Mouse (Mus musculus) erythroid progenitor cell, adult 5-6 weeks (primary cell): ENCODE measurements around the gene Spg21. TPM values are rescaled to one million over a fixed set of nuclear protein-coding genes. Genes with fewer than 3 reads are reported as not detected.

Experiments used
- ATAC-seq: replicated peaks from 2 replicates; pipeline ENCODE4 v1.8.0; 2016; ENCODE audit warnings: moderate number of reproducible peaks, mild to moderate bottlenecking, moderate TSS enrichment, inconsistent platforms; ENCODE audit not compliant: poor library complexity, low FRiP score, severe bottlenecking
- total RNA-seq, 2 experiments: library from RNA; stranded (forward) in 1 of 2; stranded (reverse) in 1 of 2; fragments of 150-400 nt in 1 of 2; fragments of 186-747, 209-891 nt in 1 of 2; gene quantifications; 2 replicates each; pipeline versions ENCODE4 v1.2.3 to v1.2.4; 2015 to 2017; ENCODE audit warnings: low replicate concordance in 2 of 2

The Spg21 gene
- total RNA-seq, 2 experiments from 2014 or later, result 6.6 to 18.4 TPM

DNA sequence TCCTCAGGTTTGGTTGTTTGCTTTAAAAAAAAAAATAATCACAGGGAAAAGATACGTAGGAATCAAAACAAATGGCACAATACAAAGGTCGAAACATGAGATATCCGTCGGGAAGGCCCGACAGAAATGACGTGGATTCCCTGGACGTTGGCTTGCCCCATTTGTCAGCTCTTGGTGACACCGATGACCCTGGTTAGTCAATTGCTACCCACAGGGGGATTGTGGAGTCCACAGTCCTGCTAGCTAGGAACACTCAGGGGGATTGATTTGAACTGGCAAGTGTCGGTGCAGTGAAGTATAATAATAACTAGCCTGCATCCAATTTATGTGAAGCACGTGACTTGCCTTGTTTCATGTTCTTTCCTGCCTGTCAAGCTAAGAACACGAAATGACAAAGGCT, 6.9 kb downstream of the Spg21 start:
- no peak for ATAC-seq

DNA sequence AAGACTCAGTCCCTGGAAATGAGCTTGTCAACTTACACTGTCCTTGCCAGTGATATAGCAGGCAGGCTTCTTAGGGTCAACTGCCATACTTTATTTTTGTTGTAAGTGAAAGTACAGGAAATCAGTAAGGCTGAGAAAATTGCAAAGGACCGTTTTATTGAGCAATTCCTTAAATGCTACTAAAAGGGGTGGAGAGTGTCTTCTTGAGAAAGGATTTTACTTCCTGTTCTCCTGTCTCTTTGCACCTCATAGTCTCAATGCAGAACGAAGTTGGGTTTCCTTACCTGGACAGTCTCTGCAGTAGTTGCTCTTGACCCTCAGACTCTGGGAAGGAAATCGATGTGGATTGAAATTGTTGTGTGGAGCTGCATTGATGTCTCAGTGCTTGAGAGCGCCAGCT, 12.0 kb downstream of the Spg21 start:
- no peak for ATAC-seq

DNA sequence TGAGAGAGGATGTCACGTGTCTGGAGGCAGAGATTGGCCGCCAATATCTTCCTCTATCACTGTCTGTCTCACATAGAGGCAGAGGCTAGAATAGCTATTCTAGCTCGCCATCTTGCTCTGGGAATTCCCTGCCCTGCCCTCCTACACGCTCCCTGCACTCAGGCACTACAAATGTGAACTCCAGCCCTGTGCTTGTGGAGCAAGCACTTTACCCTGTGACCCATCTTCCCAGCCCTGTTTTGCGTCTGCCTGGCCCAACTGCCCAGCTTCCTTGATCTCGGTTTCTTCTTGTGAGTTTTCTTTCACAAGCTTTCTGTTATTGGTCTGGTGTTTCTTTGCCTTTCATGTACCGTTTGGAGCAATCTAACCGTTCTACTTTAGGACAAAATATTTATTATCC, 18.4 kb downstream of the Spg21 start:
- ATAC-seq, result no peak

DNA sequence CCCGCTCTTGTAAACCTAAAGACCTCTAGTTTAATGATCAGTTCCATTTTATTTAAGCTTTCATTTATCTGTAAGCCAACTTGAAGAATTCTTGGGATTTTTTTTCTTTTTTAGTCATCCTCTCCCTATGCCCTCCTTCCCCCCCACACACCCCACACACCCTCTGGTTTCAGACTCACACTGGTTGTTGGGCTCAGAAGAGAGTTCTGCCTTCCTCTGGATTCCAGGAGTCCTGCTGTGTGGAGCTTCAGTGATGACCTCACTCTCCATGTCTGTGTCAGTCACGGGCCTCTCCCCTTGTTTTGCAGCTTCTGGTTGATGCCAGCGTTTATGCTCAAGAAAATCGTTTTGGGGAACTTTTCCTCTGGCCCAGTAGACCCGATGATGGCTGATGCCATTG, 19.3 kb downstream of the Spg21 start:
- no peak for ATAC-seq

DNA sequence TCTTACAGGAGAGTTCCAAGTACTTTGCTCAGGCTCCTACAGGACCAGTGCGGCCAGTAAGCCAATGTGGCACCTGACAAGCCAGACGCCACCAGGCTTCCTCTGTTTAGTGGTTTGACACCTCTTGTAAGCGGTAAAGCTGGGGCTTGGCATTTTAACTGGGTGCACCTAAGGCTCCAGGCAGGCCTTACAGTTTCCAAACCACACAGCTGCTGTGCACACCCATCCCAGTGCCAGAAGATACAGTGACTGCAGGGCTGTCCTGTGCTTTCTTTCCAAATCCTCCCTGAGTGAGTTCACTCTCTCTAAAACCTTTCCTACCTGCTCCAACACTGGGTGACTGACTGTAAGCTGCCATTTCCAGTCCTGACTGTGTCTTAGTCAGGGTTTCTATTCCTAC, 30.7 kb downstream of the Spg21 start:
- ATAC-seq, result no peak

DNA sequence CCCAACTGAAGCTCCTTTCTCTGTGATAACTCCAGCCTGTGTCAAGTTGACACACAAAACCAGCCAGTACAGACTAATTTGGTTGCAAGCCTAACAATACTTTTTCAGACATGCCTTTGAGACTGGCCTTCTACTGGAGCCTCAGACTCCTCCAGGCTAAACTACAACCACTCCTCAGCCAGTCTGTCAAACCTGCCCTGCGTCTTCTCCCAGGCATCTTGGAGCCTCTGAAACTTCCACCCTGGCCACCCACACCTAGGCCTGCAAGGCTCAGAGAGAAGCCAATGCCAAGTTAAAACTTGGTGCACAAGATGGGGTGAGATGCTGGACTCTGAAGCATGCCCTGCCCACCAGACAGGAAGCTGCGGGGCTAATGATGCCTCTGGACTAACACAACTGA, 31.6 kb downstream of the Spg21 start:
- no peak for ATAC-seq

DNA sequence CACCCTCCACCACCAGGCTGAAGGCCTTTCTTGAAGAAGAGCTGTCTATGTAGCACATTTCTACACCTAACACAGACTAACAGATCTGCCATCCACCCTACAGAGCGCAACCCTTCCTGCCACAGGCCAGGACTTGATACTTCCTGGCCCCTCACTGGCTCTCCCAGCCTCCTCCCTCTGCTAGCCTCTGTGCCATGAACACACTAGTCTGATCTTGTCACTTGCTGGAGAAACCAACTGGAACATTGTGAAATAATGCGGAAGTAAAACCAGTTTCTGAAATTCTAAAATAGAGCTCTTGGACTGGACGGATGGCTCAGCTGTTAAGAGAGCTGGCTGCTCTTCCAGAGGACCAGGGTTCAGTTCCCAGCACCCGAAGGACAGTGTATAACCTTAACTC, 32.1 kb downstream of the Spg21 start:
- no peak for ATAC-seq

DNA sequence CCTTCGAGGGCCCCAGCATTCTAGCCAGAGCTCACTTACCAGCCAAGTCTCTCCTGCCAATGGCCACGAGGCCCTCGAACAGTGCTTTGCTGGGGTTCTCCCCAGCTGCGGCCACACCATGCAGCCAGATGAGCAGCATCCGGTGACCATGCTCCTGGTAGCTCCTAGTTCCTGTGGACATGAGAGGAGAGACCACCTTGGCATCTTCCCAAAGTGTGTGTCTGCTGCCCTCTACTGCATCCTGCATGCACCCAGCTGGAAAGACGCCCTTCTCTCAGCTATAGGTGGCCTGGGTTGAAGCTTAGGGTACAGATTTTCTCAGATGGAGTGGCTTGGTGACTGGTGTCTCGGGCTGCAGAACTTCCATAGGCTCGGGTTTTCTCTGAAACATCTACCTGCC, 41.4 kb downstream of the Spg21 start:
- no peak for ATAC-seq

DNA sequence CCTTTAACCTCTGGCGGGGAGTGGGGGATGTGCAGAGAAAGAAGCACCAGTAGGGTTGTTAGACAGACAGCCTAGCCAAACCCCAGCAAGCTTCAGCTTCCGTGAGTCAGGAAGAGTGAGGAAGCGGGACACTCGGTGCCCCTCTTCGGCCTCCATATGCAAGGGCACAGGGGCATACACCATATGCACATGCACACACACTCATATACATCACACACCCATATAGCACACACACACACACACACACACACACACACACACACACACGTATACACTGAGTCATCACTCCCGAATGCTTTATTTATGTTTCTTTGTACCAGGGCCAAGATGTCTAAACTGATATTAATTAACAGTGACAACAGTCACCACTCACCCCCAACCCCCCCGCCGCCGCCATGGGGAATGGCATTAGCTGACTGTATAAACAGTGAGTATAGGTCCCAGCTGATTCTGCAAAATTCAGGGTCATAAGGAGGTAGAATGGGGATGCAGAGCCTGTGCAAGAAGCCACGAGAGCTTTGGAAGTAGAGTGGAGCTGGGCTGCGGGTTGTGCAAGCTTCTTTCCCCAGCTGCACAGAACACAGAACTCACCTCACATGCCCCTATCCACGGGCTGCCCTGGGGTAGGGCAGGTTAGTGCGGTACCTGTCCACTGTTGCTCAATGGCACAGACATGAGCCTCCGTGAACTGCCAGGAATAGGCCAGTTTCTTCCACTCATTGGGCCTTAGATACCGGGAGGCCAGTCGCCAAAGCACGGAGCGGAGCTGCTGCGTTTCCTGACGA, 42.2 kb downstream of the Spg21 start:
- no peak for ATAC-seq

DNA sequence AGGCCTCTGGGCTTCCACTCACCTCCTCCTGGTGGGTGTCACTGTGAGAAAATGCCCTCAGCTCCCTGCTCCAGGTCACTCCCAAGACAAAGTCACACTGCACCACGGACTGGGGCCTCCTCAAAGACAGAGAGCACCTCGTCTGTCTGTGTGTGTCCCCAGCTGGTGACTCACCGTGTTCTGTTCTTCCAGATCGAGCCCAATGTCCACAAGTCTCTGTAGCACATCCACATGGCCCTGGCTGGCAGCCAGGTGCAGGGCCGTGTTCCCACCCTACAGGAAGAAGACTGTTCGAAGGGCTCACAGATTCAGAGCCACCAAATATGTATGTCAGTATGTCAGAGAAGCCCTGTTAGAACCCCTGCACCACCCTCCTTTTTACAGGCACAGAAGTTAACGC, 47.7 kb downstream of the Spg21 start:
- no peak for ATAC-seq

DNA sequence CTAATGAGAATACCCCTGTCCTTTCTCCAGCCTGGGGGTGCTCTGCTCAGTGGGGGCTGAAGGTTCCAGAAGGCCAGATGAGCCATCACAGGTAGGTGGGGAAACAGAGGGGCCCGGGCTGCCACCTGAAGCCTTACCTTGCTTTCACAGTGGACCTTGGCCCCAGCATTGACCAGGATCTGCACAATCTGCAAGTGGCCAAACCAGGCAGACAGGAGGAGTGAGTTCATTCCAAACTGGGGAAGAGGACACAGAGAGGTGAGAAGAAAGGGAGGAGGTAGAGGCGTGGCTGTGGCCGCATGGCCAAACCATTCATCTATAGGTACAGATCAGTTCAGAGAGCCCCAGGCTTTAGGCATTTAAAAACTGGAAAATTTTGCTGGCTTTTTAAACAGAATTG, 51.8 kb downstream of the Spg21 start:
- ATAC-seq, result no peak

DNA sequence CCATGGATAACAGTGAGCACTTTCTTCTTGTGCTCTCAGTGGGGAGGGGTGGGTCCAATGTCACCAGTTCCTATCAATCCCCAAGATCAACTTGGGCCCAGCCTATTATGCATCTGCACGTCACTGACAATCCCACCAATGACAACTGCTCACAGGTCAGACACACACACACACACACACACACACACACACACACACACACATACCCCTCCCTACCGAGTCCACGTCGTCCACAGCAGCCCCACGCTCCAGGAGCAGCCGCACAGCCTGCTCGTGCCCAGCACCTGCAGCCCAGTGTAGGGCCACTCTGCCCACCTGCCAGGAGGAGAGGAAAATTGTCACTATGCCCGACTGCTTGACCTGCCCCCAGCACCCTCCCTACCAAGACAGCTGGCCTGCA, 53.7 kb downstream of the Spg21 start:
- ATAC-seq, result no peak

DNA sequence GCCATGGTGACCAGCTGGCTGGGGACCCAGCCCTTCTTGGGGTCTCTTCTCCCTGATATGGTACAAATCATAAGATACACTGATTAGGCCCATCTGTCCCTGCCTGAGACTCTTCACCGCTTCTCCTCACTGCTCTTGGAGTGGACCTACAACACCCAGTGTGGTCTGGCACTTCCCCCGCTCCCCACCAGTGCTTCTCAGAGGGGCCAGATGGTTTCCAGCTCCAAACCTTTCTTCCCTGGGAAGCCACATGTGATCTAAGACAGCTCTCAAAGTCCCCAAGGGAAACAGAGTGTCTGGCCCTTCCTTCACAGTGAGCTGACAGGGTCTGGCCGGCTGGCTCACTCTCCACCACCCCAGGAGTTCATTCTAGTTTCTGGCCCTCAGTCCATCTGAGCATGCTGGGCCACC, 54.1 kb downstream of the Spg21 start:
- ATAC-seq, result no peak

DNA sequence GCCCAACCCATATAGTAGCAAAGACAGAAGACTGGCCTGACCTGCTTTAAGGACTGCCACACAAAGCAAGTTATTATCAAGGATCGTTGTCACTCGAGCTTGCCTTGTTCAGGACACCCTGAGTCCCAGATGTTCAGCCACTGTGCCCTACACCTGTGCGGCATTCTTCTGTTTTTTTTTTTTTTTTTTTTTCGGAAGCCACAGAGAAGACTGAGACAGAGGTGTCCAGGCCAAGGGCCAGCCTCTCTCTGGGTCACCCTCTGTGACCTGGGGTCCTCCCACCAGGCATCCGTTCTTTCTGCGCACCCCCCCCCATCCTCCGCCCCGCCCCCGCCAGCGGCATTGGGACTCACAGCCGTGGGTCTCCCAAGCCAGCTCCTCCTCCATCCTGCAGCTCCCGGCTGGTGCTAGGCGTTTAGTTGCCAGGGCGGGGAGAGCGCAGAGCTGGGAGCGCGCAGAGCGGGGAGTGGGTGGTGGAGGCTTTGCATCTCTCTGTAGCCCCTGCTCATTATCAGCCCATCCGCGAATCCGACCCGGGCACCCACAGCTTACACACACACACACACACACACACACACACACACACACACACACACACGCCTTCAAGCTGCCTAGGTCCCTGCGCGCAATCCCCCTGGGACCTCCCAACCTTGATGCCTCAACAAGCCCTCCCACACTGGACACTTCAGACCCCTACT, 59.2 kb downstream of the Spg21 start, which contains the start of gene Ankdd1a:
TSS of gene Ankdd1a (minus strand) at position 387 of the 698 bp plus-strand sequence.
- ATAC-seq, result no peak

DNA sequence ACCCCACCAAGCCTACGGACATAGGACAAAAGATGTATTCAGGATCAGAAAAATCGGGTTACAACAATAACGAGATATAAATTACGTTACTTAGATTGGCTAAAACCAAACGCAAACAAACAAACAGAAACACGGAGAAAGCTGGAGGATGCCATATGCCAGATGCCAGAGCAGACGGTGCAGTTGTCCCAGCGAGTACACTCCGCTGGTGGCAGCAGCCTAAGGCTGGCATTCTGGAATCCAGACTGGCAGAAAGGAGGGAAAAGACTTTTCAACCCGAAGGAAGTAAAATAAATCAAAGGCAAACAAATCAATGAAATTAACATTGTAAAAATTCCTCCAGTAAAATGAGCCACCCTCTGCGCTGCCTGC, 59.7 kb downstream of the Spg21 start:
- no peak for ATAC-seq

DNA sequence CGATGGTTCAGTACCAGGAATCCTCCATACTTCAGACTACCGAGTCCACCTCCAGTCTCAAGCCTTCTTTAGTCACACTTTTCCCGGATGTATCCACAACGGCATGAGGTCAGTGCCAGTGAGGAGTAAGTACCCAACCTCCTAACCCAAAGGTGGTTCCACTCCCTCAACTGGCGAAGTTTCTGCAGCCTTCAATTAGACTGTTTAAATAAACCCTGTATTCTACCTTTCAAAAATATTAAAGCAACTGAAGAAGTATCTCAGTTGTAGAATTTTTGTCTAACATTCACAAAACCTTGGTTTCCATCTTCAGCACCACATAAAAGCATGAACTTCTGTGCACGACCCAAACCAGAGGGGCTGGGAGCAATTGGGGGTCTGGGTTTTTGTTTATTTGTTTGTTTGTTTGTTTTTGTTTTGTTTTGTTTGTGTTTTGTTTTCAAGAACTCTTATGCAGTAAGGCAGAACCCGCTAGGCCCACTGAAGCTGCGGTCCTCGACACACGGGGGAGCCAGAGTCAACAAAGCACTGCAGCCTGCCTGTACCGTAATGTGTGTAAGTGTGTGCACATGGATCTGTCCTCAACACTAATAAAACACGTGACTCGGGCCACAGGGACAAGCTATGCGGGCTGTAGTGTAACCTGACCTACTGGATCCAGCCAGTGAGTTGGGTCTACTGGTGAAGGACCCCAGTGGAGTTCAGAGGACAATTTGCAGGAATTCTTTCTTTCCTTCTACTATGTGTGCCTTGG, 63.0 kb downstream of the Spg21 start:
- peak; percentile 85 for ATAC-seq

DNA sequence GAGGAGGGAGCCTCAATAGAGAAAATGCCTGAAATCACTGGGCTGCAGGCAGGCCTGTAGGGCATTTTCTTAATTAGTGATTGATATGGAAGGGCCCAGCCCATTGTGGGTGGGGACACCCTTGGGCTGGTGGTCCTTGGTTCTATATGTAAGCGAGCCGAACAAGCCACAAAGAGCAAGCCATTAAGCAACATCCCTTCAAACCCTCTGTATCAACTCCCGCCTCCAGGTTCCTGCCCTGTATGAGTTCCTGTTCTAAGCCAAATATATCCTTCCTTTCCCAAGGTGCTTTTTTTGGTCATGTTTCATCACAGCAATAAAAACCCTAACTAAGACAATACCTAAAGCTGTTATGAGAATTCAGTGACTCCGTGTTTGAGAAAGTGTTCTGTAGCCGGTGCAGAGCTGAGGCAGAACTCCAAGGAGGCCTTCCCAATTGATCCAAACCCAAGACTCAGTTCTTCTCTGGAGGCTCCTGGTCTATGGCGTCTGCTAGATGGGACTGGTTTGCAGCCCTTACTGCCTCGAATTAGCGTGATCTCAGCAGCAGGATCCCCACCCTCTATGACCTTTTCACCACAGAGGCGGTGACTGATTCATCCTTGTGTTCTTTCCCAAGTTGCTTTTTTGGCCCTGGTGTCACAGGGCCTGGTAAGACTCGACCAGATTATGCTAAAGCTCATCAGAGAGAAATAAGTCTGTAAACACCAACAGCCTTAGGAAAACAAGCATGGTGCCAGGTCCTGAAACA, 64.9 kb downstream of the Spg21 start:
- no peak for ATAC-seq

DNA sequence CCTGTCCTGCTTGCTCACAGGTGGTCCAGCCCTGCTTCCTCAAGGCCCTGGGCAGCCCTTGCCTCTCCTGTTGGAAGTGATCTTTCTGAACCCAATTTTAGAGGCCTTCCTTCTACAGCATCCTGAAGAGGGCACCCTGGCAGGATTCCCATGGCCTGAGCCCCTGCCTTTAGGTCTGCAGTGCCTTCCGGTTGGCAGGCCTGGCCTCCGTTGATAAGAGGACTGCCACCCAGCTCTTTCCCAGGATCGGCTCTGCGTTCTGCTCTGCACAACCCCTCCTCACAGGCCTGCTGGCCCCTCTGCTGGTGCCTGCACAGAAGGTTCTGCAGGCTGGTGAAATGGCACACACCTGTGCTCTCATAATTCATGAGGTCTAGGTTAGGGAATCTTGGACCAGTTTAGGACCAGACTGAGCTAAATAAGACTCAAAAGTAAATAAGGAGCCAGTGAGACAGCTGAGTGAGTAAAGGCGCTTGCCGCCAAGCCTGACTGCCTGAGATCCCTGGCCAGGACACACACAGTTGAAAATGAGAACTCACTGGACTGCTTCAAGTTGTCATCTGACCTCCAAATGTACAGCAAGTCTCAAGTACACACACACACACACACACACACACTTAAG, 67.8 kb downstream of the Spg21 start:
- peak; percentile 85 for ATAC-seq

DNA sequence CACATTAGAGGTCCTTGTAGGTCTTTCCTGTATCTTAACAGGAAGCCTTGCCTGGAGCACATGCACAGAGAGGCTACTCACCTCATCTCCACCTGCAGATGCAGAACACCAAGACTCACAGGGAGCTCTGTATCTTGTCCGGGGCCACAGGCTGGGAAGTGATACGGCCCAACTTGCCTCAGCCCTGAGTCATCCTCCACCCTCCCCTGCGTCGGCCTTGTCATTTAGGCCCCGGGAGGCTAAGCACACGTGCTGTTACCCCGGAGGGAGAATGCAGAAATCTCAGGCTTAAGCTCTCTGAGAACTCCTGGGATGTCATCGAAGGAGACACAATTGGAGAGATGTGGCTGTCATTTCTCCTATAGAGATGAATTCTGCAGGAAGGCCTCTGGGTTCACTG, 68.9 kb downstream of the Spg21 start:
- peak; percentile 90 for ATAC-seq

DNA sequence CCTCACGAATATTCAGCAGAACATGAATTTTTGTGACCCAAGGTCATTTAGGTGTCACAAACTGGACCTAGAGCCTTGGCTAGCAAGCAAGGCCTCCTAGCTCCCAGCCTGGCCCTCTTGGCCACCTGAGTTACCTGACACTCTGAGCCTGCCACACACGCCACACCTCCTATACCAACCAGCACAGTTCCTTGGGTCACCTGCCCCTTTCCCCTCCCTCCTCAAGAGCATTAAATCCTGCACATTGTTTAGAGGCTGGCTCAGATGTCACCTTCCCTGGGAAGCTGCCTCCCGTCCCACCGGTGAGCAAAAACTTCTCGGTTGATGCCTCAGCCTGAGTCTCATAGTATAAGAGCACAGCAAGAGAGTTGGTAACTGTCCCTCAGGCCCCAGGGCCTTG, 70.5 kb downstream of the Spg21 start:
- ATAC-seq, result no peak
